Mouse (Mus musculus) urinary bladder, postnatal 10 days (tissue): Measurements from ENCODE around the gene Pde8b.
"Not testable (repeated sequence)": the region's sequence is repeated elsewhere in the genome, so short reads cannot be mapped to it uniquely, and the experiment has no call there.

Experiments
- DNase-seq: peaks from one replicate; pipeline ENCODE4 v3.0.0; 2022; ENCODE audit warnings: low spot score

The Pde8b gene

GRCm38 (mm10) chr13:95221882-95222568 is 28.1 kb downstream of the Pde8b start:
- DNase-seq: no peak

- not testable (repeated sequence) for DNase-seq
Measured at GRCm38 (mm10) chr13:95215661-95216170, 34.4 kb downstream of the Pde8b start.

GRCm38 (mm10) chr13:95212320-95212719 is 37.8 kb downstream of the Pde8b start:
- no peak for DNase-seq

GRCm38 (mm10) chr13:95207301-95207700 is 42.8 kb downstream of the Pde8b start:
- not testable (repeated sequence) for DNase-seq

GRCm38 (mm10) chr13:95202151-95202758 is 47.9 kb downstream of the Pde8b start:
- no peak for DNase-seq

GRCm38 (mm10) chr13:95200817-95201216 is 49.3 kb downstream of the Pde8b start:
- no peak for DNase-seq

- no peak for DNase-seq
Measured at GRCm38 (mm10) chr13:95200036-95200435, 50.1 kb downstream of the Pde8b start.

GRCm38 (mm10) chr13:95196106-95196705 is 53.9 kb downstream of the Pde8b start:
- DNase-seq: no peak

GRCm38 (mm10) chr13:95191951-95192350 is 58.2 kb downstream of the Pde8b start:
- no peak for DNase-seq

GRCm38 (mm10) chr13:95189111-95189510 is 61.0 kb downstream of the Pde8b start:
- DNase-seq: no peak

GRCm38 (mm10) chr13:95187153-95187665 is 62.9 kb downstream of the Pde8b start:
- no peak for DNase-seq

- no peak for DNase-seq
Measured at GRCm38 (mm10) chr13:95186741-95187035, 63.4 kb downstream of the Pde8b start.

GRCm38 (mm10) chr13:95185891-95186740 is 64.0 kb downstream of the Pde8b start:
- DNase-seq: no peak

GRCm38 (mm10) chr13:95183686-95184085 is 66.5 kb downstream of the Pde8b start:
- DNase-seq: no peak

- DNase-seq: no peak
Measured at GRCm38 (mm10) chr13:95180208-95180607, 69.9 kb downstream of the Pde8b start.

GRCm38 (mm10) chr13:95177326-95177725 is 72.8 kb downstream of the Pde8b start:
- no peak for DNase-seq

- DNase-seq: no peak
Measured at GRCm38 (mm10) chr13:95176399-95176798, 73.7 kb downstream of the Pde8b start.

GRCm38 (mm10) chr13:95174253-95174652 is 75.9 kb downstream of the Pde8b start:
- no peak for DNase-seq

- no peak for DNase-seq
Measured at GRCm38 (mm10) chr13:95172346-95172745, 77.8 kb downstream of the Pde8b start.

GRCm38 (mm10) chr13:95160211-95160610 is 89.9 kb downstream of the Pde8b start:
- DNase-seq: no peak

GRCm38 (mm10) chr13:95158986-95159385 is 91.2 kb downstream of the Pde8b start:
- no peak for DNase-seq

- DNase-seq: no peak
Measured at GRCm38 (mm10) chr13:95144746-95145145, 105.4 kb downstream of the Pde8b start.
